Mouse (Mus musculus): Measurements from ENCODE around the gene Tapbp.
"Not testable (repeated sequence)": the region's sequence is repeated elsewhere in the genome, so short reads cannot be mapped to it uniquely, and the experiment has no call there.

The Tapbp gene

DNA sequence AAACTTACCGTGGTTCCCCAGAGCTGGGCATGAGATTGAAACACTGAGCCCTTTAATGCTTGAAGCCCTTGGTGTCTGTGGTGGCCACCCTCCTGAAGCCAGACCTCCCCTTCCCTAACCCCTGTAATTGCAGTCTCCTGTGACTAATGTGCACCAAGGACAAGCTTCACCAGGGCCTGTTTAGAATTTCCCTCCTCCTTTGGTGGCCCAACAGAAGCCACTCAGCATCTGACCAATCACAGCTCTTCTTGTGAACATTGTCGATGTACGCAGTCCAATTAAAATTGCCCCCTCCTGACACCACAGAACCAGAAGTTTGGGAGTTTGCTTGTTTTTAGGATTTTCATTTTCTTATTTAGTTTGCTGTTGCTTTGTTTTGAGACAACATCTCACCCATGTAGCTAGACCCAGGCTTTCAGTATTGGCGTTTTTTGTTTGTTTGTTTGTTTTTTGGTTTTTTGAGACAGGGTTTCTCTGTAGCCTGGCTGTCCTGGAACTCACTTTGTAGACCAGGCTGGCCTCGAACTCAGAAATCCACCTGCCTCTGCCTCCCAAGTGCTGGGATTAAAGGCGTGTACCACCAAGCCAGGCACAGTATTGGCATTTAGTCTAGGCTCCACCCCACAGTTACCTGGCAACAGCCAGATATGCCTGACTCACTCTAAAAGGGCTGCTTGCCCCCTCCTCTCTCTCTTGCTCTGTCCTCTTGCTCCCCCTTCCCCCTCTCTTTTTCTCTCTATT lies 11.6 kb upstream of the Tapbp start:
- DNase-seq (ENCODE audit: low read depth, low spot score), result peak; percentile 67

- not testable (repeated sequence) for DNase-seq (ENCODE audit: low read depth, low spot score)
Measured at GRCm38 (mm10) chr17:33904835-33905234, 10.9 kb upstream of the Tapbp start, which contains the start of gene Platr17. TSS of gene Platr17 (plus strand) at chr17:33905135.

GRCm38 (mm10) chr17:33908331-33909076 lies 7.2 kb upstream of the Tapbp start:
- DNase-seq (ENCODE audit: low read depth, low spot score), result no peak

DNA sequence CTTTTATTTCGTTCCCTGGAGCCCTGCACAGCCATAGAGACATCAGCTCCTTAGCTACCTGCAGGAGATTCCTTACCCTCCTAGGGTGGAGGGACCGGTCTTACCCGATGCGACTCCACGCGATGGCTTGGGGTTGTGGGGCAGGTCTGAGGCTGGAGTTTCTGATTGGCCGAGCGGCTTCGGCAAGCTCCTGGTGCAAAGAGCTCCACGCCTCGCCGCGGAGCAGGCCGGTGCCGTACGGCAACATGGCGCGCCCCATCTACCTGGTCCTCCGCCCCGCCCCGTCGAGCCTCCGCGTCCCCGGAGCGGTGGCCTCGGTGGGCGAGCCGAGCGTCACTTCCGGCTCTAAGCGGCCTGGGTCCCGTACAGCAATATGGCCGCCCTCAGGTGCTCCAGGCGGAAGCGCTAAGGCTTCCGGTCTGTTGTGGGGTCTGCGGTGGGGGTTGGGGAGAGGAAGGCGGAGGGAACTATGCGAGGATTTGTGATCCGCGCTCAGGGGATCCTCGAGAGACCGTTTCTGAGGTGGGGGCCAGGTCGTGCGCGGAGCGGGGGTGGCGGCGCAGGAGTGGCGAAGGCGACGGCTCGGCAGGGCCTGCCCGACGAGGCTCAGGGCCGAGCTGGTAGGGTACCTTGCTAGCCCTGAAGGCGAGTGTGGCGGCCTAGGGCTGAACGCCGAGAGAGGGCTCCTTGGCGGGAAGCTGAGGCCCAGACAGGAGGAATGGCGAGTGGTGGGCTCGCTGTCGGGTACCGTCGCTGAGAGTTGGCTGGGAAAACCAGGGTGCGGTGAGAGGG lies 6.4 kb upstream of the Tapbp start, which contains the start of gene Daxx:
Daxx (plus strand) TSS at position 338 of the 792 bp plus-strand sequence.
- peak; percentile 100 for DNase-seq (ENCODE audit: low read depth, low spot score)

DNA sequence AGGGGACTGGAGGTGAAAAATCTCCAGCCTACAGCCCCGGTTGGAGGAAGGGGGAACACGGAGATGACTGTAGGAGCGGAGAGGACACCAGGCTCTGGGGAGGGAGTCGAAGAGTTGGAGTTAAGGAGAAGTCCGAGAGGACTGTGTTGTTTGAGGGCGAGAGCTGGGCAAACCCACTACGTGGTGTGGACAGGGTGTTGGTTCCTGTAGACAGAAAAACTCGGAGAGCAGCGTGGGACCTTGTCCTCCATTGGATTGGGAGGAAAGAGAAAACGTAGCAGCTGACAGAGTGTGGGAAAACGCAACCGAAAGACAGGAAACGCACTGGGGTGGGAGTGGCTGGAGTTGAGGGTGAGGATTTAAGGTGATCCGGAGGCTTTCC lies 5.8 kb upstream of the Tapbp start:
- peak; percentile 53 for DNase-seq (ENCODE audit: low read depth, low spot score)

DNA sequence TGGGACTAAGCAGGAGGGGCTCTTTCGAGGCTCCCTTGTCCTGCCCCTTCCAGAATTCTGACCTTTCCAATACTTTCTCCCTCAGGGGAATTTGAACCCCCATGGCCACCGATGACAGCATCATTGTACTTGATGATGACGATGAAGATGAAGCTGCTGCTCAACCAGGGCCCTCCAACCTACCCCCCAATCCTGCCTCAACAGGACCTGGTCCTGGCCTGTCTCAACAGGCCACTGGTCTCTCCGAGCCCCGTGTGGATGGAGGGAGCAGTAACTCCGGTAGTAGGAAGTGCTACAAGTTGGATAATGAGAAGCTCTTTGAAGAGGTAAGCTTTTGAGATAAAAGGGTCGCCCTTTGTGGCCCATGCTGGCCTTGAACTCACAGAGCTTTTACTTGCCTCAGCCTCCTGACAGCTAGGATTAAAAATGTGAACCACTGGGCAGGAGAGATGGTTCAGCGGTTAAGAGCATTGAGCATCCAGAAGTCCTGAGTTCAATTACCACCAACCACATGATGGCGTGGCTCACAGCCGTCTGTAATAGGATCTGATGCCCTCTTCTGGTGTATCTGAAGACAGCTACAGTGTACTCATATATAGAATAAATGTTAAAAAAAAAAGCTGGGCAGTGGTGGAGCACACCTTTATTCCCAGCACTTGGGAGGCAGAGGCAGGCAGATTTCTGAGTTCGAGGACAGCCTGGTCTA lies 5.2 kb upstream of the Tapbp start:
- DNase-seq (ENCODE audit: low read depth, low spot score), result peak; percentile 53

DNA sequence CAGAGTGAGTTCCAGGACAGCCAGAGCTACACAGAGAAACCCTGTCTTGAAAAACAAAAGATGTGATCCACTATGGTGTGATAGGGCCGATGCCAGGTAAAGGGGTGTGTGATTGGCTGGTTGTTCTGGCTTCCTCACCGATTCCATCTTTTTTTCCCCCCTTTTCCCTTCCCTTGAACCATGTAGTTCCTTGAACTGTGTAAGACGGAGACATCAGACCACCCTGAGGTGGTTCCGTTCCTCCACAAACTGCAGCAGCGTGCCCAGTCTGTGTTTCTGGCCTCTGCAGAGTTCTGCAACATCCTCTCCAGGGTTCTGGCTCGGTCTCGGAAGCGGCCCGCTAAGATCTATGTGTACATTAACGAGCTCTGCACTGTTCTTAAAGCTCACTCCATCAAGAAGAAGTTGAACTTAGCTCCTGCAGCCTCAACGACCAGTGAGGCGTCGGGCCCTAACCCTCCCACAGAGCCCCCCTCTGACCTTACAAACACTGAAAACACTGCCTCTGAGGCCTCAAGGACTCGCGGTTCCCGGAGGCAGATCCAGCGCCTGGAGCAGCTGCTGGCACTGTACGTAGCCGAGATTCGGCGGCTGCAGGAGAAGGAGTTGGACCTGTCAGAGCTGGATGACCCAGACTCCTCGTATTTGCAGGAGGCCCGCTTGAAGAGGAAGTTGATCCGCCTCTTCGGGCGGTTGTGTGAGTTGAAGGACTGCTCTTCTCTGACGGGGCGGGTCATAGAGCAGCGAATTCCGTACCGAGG lies 4.5 kb upstream of the Tapbp start:
- DNase-seq (ENCODE audit: low read depth, low spot score), result no peak

- DNase-seq (ENCODE audit: low read depth, low spot score), result peak; percentile 75
Measured at GRCm38 (mm10) chr17:33911813-33912414, 3.8 kb upstream of the Tapbp start.

DNA sequence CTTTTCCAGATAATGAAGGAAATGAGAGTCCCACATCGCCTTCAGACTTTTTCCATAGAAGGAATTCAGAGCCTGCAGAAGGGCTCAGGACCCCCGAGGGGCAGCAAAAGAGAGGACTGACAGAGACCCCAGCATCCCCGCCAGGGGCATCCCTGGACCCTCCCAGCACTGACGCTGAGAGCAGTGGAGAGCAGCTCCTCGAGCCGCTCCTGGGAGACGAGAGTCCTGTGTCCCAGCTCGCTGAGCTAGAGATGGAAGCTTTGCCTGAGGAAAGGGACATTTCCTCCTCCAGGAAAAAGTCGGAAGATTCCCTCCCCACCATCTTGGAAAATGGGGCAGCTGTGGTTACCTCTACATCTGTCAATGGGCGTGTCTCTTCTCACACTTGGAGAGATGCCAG lies 2.4 kb upstream of the Tapbp start:
- no peak for DNase-seq (ENCODE audit: low read depth, low spot score)

DNA sequence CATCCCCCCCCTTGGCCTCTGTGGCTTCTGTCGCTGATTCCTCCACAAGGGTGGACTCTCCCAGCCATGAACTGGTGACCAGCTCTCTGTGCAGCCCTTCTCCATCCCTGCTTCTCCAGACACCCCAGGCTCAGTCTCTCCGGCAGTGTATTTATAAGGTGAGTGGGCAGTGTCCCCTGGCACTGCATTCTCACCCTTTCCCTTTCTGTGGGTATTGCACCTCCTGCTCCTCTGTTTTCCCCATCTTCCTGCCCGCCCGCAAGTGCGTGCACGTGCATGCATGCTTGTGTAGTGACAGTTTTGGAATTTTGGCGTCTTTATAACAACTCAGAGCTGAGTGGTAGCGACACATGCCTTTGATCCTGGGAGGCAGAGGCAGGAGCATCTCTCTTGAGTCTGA lies 1.8 kb upstream of the Tapbp start:
- DNase-seq (ENCODE audit: low read depth, low spot score), result no peak

DNA sequence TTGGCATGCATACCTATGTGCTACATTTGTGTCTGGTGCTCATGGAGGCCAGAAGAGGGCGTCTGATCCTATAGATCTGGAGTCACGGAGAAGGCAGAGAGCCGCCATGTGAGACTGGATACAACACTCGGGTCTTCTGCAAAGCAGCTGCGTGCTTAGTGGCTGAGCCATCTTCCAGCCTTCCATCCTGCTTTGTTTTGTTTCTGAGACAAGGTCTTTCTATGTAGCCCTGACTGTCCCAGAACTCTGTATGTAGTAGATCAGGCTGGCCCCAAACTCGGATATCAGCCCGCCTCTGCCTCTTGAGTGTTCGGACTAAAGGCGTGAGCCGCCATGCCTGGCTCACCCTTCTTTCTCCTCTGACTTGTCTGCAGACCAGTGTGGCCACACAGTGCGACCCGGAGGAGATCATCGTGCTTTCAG lies 719 bp upstream of the Tapbp start:
- peak; percentile 83 for DNase-seq (ENCODE audit: low read depth, low spot score)

DNA sequence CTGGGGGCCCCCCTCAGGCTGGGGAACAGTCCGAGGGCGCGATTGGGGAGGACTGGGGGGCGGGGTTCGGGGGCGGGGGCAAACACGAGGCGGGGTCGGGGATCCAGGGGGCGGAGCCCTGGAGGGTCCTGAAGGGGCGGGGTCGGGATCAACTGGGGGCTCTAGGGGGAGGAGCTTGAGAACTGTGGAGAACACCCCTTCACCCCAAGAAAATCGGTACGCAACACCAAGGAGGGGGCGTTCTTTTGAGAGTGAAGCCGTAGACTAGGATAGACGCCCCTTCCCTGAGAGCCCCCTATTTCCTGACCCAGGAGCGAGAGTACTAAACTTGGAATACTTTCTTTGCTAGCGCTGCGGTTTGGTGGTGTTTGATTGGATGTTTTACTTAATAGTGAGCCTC lies 595 bp downstream of the Tapbp start:
- no peak for DNase-seq (ENCODE audit: low read depth, low spot score)

DNA sequence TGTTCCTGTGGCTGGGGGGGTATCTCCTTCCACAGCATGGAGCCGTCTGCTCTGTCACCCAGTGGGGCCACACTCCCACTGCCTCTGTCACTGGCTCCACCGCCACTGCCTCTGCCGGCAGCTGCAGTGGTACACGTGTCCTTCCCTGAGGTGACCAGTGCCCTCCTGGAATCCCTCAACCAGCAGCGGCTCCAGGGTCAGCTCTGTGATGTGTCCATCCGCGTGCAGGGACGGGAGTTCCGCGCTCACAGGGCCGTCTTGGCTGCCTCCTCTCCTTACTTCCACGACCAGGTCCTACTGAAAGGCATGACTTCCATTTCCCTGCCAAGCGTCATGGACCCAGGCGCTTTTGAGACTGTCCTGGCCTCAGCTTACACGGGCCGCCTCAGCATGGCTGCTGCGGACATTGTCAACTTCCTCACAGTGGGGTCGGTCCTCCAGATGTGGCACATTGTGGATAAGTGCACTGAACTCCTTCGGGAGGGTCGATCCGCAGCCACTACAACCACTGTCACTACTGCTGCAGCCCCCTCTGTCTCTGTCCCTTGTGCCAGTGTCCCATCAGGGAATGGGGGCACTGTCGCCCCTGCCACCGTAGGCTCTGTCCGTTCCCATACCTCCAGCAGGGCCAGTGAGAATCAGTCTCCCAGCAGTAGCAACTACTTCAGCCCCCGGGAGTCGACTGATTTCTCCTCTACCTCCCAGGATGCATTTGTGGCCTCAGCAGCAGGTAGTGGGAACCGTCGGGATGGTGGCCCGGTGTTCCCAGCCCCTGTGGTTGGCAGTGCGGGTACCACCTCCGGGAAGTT lies 1.4 kb downstream of the Tapbp start:
- no peak for DNase-seq (ENCODE audit: low read depth, low spot score)

DNA sequence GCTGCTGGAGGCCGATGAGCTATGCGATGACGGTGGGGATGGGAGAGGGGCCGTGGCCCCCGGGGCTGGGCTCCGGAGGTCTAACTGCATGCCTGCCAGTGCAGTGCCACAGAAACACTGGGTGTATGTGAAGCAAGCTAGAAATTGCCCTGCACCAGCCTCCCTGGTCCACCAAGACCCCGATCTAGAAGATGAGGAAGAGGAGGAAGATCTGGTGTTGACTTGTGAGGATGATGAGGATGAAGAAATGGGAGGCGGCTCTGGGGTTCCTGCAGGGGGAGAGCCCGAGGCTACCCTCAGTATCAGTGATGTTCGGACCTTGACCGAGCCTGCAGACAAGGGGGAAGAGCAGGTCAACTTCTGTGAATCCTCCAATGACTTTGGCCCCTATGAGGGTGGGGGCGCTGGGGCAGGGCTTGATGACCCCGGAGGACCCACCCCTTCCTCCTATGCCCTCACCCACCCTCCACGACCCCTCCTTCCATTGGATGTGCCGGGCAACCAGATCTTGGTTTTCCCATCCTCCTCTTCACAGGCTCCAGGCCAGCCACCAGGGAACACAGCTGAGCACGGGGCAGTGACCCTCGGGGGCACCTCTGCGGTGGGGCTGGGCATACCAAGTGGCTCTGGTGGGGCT lies 2.1 kb downstream of the Tapbp start:
- DNase-seq (ENCODE audit: low read depth, low spot score), result no peak

- DNase-seq (ENCODE audit: low read depth, low spot score), result peak; percentile 56
Measured at GRCm38 (mm10) chr17:33918293-33919203, 2.8 kb downstream of the Tapbp start.

DNA sequence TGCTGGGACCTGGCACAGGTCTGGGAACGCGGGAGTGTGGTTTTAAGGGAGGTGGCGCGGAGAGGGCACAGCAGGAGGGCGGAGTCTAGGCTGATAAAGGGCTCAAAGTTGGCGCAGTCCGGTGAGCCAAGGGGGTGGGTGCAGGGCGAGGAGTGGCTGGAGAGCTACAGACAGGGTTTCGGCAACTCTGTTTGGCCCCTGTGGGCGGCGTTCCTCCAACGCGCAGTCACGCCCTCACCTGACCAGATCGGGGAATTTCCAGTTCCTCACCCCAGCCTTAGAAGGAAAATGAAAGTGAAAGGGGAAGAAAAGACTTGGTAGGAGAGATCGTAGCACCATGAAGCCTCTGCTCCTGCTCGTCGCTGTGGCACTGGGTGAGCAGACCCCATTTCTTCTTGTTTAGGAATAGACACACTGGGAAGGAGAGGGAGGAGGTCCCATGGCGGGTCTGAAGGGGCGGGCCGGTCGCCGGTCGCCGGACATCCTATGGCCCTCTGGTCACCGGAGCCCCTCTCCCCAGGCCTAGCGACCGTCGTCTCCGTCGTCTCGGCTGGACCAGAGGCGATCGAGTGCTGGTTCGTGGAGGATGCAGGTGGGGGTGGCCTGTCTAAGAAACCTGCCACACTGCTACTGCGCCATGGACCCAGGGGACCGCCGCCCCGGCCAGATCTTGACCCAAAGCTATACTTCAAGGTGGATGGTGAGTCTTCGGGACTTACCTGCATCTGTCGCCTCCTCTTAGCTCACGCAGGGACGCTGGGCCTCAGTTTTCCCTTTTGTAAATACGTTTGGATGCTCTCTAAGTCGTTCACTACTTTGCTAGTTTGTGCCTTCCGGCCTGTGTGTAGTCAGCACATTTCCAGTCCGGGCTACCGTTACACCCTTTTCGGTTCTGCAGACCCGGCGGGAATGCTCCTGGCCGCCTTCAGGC lies 3.9 kb downstream of the Tapbp start:
- peak; percentile 84 for DNase-seq (ENCODE audit: low read depth, low spot score)
